Mouse (Mus musculus) stomach, postnatal 0 days (tissue): Measurements from ENCODE around the gene Xrra1.

Experiments
- CTCF ChIP-seq: IDR thresholded peaks from 2 replicates; pipeline ENCODE4 v1.5.1; 2016; ENCODE audit warnings: antibody characterized with exemption, low read depth, mild to moderate bottlenecking, moderate library complexity
- EP300 ChIP-seq: optimal IDR thresholded peaks from 2 replicates; pipeline ENCODE3; 2016; ENCODE audit warnings: antibody characterized with exemption

- TF ChIP-seq CTCF (no peak), EP300 (no peak)
Measured at GRCm38 (mm10) chr7:99961518-99961917, 102.6 kb downstream of the Xrra1 start.
